Mouse (Mus musculus): Measurements from ENCODE around the gene Kif5a. TPM values are rescaled to one million over a fixed set of nuclear protein-coding genes. Genes with fewer than 3 reads are reported as not detected.

The Kif5a gene
- total and polyA plus RNA-seq, 3 experiments, result 0.14 to 2.1 TPM; not detected in 1

- H3K4me1 ChIP-seq (ENCODE audit: control insufficient read depth in 1 of 2, insufficient read depth in 2 of 2), result peaks cover 3 to 14% of the 10 kb centered on the region in 2 experiments; a peak in 3 of 4 replicates
- H3K79me2 ChIP-seq (replicated peaks; ENCODE audit: control insufficient read depth, extremely low read depth, insufficient read depth, poor library complexity, severe bottlenecking), result no peaks in the 10 kb centered on the region
- H3K9me3 ChIP-seq (replicated peaks; ENCODE audit: low read length), result no peaks in the 10 kb centered on the region
- DNase-seq (ENCODE audit: extremely low read depth), result no peak
- dilution Hi-C loops (cut with MboI; ENCODE audit: extremely low pct_ligation_motif_present, extremely low pct_unique_long_range_greater_than_20kb, low sequenced_read_pairs) (no loop called here), in situ Hi-C loops (cut with MboI; ENCODE audit: low pct_ligation_motif_present, low pct_unique_long_range_greater_than_20kb, low sequenced_read_pairs) (loop anchor here (5.0 kb wide), 1 partner anchor 38 kb away; no protein-coding TSS in a partner anchor)
- TF ChIP-seq RAD21 (IDR thresholded peaks at IDR 0.05; ENCODE audit: low read depth, low read length) (no peak), NRF1 (IDR thresholded peaks at IDR 0.05; ENCODE audit: low read depth, low read length) (no peak), POLR2A (IDR thresholded peaks at IDR 0.05; ENCODE audit: low read depth, low read length) (no peak), CHD2 (IDR thresholded peaks at IDR 0.05; ENCODE audit: low read length) (no peak)
- no peak overlapping the region for H3K4me3 ChIP-seq (replicated peaks in 1 of 3; ENCODE audit: low read depth in 2 of 3, low read length in 2 of 3, poor library complexity in 1 of 3)
- H3K36me3 ChIP-seq (replicated peaks in 1 of 2; ENCODE audit: control insufficient read depth in 1 of 2, insufficient read depth in 1 of 2, low read length in 1 of 2), result peaks cover 46 to 67% of the 10 kb centered on the region in 2 experiments
- H3K27ac ChIP-seq (ENCODE audit: insufficient read depth, low read depth), result no peak overlapping the region
- H3K9ac ChIP-seq (ENCODE audit: insufficient read depth, low read depth), result no peak overlapping the region
- H3K4me2 ChIP-seq (ENCODE audit: insufficient read depth, low read depth, poor library complexity, severe bottlenecking), result no peak overlapping the region
- no peaks in the 10 kb centered on the region for H3K27me3 ChIP-seq (replicated peaks)
These were observed 63.7 kb downstream of the Kif5a start for GRCm38 (mm10) chr10:127199474-127199873.

GRCm38 (mm10) chr10:127199068-127199467, 64.1 kb downstream of the Kif5a start:
- no peak for DNase-seq (ENCODE audit: extremely low read depth)
- Histone ChIP-seq H3K9me3 (replicated peaks; ENCODE audit: low read length) (no peaks in the 10 kb centered on the region), H3K27ac (ENCODE audit: insufficient read depth, low read depth) (no peak overlapping the region), H3K4me2 (ENCODE audit: insufficient read depth, low read depth, poor library complexity, severe bottlenecking) (no peak overlapping the region), H3K9ac (ENCODE audit: insufficient read depth, low read depth) (no peak overlapping the region), H3K27me3 (replicated peaks) (no peaks in the 10 kb centered on the region), H3K4me1 (ENCODE audit: control insufficient read depth in 1 of 2, insufficient read depth in 2 of 2) (peaks cover 3 to 18% of the 10 kb centered on the region in 2 experiments; a peak in 3 of 4 replicates), H3K79me2 (replicated peaks; ENCODE audit: control insufficient read depth, extremely low read depth, insufficient read depth, poor library complexity, severe bottlenecking) (no peaks in the 10 kb centered on the region), H3K36me3 (replicated peaks in 1 of 2; ENCODE audit: control insufficient read depth in 1 of 2, insufficient read depth in 1 of 2, low read length in 1 of 2) (peaks cover 44 to 64% of the 10 kb centered on the region in 2 experiments), H3K4me3 (replicated peaks in 1 of 3; ENCODE audit: low read depth in 2 of 3, low read length in 2 of 3, poor library complexity in 1 of 3) (no peak overlapping the region)
- dilution Hi-C loops (cut with MboI; ENCODE audit: extremely low pct_ligation_motif_present, extremely low pct_unique_long_range_greater_than_20kb, low sequenced_read_pairs) (no loop called here), in situ Hi-C loops (cut with MboI; ENCODE audit: low pct_ligation_motif_present, low pct_unique_long_range_greater_than_20kb, low sequenced_read_pairs) (loop anchor here (5.0 kb wide), 1 partner anchor 38 kb away; no protein-coding TSS in a partner anchor)
- no peak for TF ChIP-seq JUN (IDR thresholded peaks at IDR 0.05; ENCODE audit: insufficient read depth, low read depth, low read length)
- TF ChIP-seq JUND (conservative IDR thresholded peaks at IDR 0.05; ENCODE audit: low read depth, low read length), result no peak
- no peak for TF ChIP-seq CTCF (conservative IDR thresholded peaks at IDR 0.05 in 1 of 2, IDR thresholded peaks at IDR 0.05 in 1 of 2; ENCODE audit: low read depth in 2 of 2, low read length in 2 of 2)
- no peak for TF ChIP-seq KAT2A (IDR thresholded peaks at IDR 0.05; ENCODE audit: insufficient replicate concordance, low read length)
- TF ChIP-seq MAZ (IDR thresholded peaks at IDR 0.05; ENCODE audit: low read depth, low read length), result no peak
- TF ChIP-seq BHLHE40 (IDR thresholded peaks at IDR 0.05; ENCODE audit: low read depth, low read length), result no peak
- TF ChIP-seq MEF2A (IDR thresholded peaks at IDR 0.05; ENCODE audit: borderline replicate concordance, low read depth, low read length), result no peak
- TF ChIP-seq ZNF384 (IDR thresholded peaks at IDR 0.05; ENCODE audit: low read depth, low read length), result no peak
- TF ChIP-seq ZMIZ1 (IDR thresholded peaks at IDR 0.05; ENCODE audit: low read depth, low read length), result no peak
- no peak for TF ChIP-seq IRF4 (IDR thresholded peaks at IDR 0.05; ENCODE audit: low read depth, low read length)
- no peak for TF ChIP-seq MXI1 (IDR thresholded peaks at IDR 0.05; ENCODE audit: low read depth, low read length)
- TF ChIP-seq ZKSCAN1 (IDR thresholded peaks at IDR 0.05; ENCODE audit: borderline replicate concordance, low read depth, low read length), result no peak
